Mouse (Mus musculus): Measurements from ENCODE around the gene Tent4b.

Gene Tent4b

GRCm38 (mm10) chr8:88279670-88280069 is 80.7 kb downstream of the Tent4b start:
- no peak for TF ChIP-seq POU5F1 (IDR thresholded peaks at IDR 0.05; ENCODE audit: borderline replicate concordance, low read length)
- TF ChIP-seq NANOG (IDR thresholded peaks at IDR 0.05; ENCODE audit: borderline replicate concordance, low read length), result no peak
- peaks cover 33% of the 10 kb centered on the region for H3K27me3 ChIP-seq (ENCODE audit: insufficient read depth, low read length)

GRCm38 (mm10) chr8:88280904-88281303 is 81.9 kb downstream of the Tent4b start:
- Histone ChIP-seq H3K4me1 (replicated peaks; ENCODE audit: low read depth, low read length) (peaks cover 14% of the 10 kb centered on the region), H3K27me3 (ENCODE audit: insufficient read depth, low read length) (peaks cover 28% of the 10 kb centered on the region), H3K4me3 (replicated peaks; ENCODE audit: low read length) (no peak overlapping the region), H3K9me3 (ENCODE audit: low read length) (no peaks in the 10 kb centered on the region), H3K36me3 (ENCODE audit: insufficient read depth, low read length) (no peaks in the 10 kb centered on the region)
- TF ChIP-seq CTCF (conservative IDR thresholded peaks at IDR 0.05; ENCODE audit: low read length) (no peak), NANOG (IDR thresholded peaks at IDR 0.05; ENCODE audit: borderline replicate concordance, low read length) (no peak), POU5F1 (IDR thresholded peaks at IDR 0.05; ENCODE audit: borderline replicate concordance, low read length) (no peak)

More at GRCm38 (mm10) chr8:88279670-88280069, 80.7 kb downstream of the Tent4b start:
- H3K4me3 ChIP-seq (replicated peaks; ENCODE audit: low read length), result no peak overlapping the region
- H3K9me3 ChIP-seq (ENCODE audit: low read length), result no peaks in the 10 kb centered on the region
- H3K4me1 ChIP-seq (replicated peaks; ENCODE audit: low read depth, low read length), result peaks cover 2% of the 10 kb centered on the region; the same call in 1 of the 2 replicates
- H3K36me3 ChIP-seq (ENCODE audit: insufficient read depth, low read length), result no peaks in the 10 kb centered on the region

- TF ChIP-seq NANOG (IDR thresholded peaks at IDR 0.05; ENCODE audit: borderline replicate concordance, low read length), result no peak
- TF ChIP-seq CTCF (conservative IDR thresholded peaks at IDR 0.05; ENCODE audit: low read length), result no peak
- no peak for TF ChIP-seq POU5F1 (IDR thresholded peaks at IDR 0.05; ENCODE audit: borderline replicate concordance, low read length)
- Histone ChIP-seq H3K9me3 (ENCODE audit: low read length) (no peaks in the 10 kb centered on the region), H3K4me3 (replicated peaks; ENCODE audit: low read length) (no peak overlapping the region), H3K27me3 (ENCODE audit: insufficient read depth, low read length) (peaks cover 23% of the 10 kb centered on the region), H3K4me1 (replicated peaks; ENCODE audit: low read depth, low read length) (peaks cover 18% of the 10 kb centered on the region), H3K36me3 (ENCODE audit: insufficient read depth, low read length) (no peaks in the 10 kb centered on the region)
Measured at GRCm38 (mm10) chr8:88282684-88283083, 83.7 kb downstream of the Tent4b start.

GRCm38 (mm10) chr8:88283243-88284115 is 84.5 kb downstream of the Tent4b start:
- Histone ChIP-seq H3K9me3 (ENCODE audit: low read length) (no peaks in the 10 kb centered on the region), H3K4me1 (replicated peaks; ENCODE audit: low read depth, low read length) (peaks cover 18% of the 10 kb centered on the region), H3K4me3 (replicated peaks; ENCODE audit: low read length) (no peak overlapping the region), H3K27me3 (ENCODE audit: insufficient read depth, low read length) (peaks cover 31% of the 10 kb centered on the region), H3K36me3 (ENCODE audit: insufficient read depth, low read length) (no peaks in the 10 kb centered on the region)
- TF ChIP-seq CTCF (conservative IDR thresholded peaks at IDR 0.05; ENCODE audit: low read length), result no peak
- no peak for TF ChIP-seq POU5F1 (IDR thresholded peaks at IDR 0.05; ENCODE audit: borderline replicate concordance, low read length)
- no peak for TF ChIP-seq NANOG (IDR thresholded peaks at IDR 0.05; ENCODE audit: borderline replicate concordance, low read length)

- H3K9me3 ChIP-seq (ENCODE audit: low read length), result no peaks in the 10 kb centered on the region
- TF ChIP-seq NANOG (IDR thresholded peaks at IDR 0.05; ENCODE audit: borderline replicate concordance, low read length) (no peak), CTCF (conservative IDR thresholded peaks at IDR 0.05; ENCODE audit: low read length) (no peak), POU5F1 (IDR thresholded peaks at IDR 0.05; ENCODE audit: borderline replicate concordance, low read length) (no peak)
- H3K36me3 ChIP-seq (ENCODE audit: insufficient read depth, low read length), result no peaks in the 10 kb centered on the region
- peaks cover 25% of the 10 kb centered on the region for H3K27me3 ChIP-seq (ENCODE audit: insufficient read depth, low read length)
- H3K4me1 ChIP-seq (replicated peaks; ENCODE audit: low read depth, low read length), result peaks cover 24% of the 10 kb centered on the region
- no peak overlapping the region for H3K4me3 ChIP-seq (replicated peaks; ENCODE audit: low read length)
Measured at GRCm38 (mm10) chr8:88284738-88285137, 85.7 kb downstream of the Tent4b start.

GRCm38 (mm10) chr8:88285469-88286356 is 86.7 kb downstream of the Tent4b start:
- no peaks in the 10 kb centered on the region for H3K36me3 ChIP-seq (ENCODE audit: insufficient read depth, low read length)
- no peak for TF ChIP-seq CTCF (conservative IDR thresholded peaks at IDR 0.05; ENCODE audit: low read length)
- no peak for TF ChIP-seq POU5F1 (IDR thresholded peaks at IDR 0.05; ENCODE audit: borderline replicate concordance, low read length)
- TF ChIP-seq NANOG (IDR thresholded peaks at IDR 0.05; ENCODE audit: borderline replicate concordance, low read length), result no peak
- H3K4me3 ChIP-seq (replicated peaks; ENCODE audit: low read length), result no peak overlapping the region
- peaks cover 28% of the 10 kb centered on the region for H3K27me3 ChIP-seq (ENCODE audit: insufficient read depth, low read length)
- H3K9me3 ChIP-seq (ENCODE audit: low read length), result no peaks in the 10 kb centered on the region
- H3K4me1 ChIP-seq (replicated peaks; ENCODE audit: low read depth, low read length), result peaks cover 24% of the 10 kb centered on the region

- H3K27me3 ChIP-seq (ENCODE audit: insufficient read depth, low read length), result peaks cover 29% of the 10 kb centered on the region
- no peaks in the 10 kb centered on the region for H3K9me3 ChIP-seq (ENCODE audit: low read length)
- H3K4me3 ChIP-seq (replicated peaks; ENCODE audit: low read length), result no peak overlapping the region
- TF ChIP-seq POU5F1 (IDR thresholded peaks at IDR 0.05; ENCODE audit: borderline replicate concordance, low read length), result no peak
- H3K36me3 ChIP-seq (ENCODE audit: insufficient read depth, low read length), result no peaks in the 10 kb centered on the region
- peaks cover 24% of the 10 kb centered on the region for H3K4me1 ChIP-seq (replicated peaks; ENCODE audit: low read depth, low read length)
Measured at GRCm38 (mm10) chr8:88286421-88286960, 87.5 kb downstream of the Tent4b start.

- H3K36me3 ChIP-seq (ENCODE audit: insufficient read depth, low read length), result no peaks in the 10 kb centered on the region
- H3K9me3 ChIP-seq (ENCODE audit: low read length), result no peaks in the 10 kb centered on the region
- peak overlapping the region; percentile 46 for H3K4me3 ChIP-seq (replicated peaks; ENCODE audit: low read length)
Measured at GRCm38 (mm10) chr8:88288622-88289242, 89.7 kb downstream of the Tent4b start.

More at GRCm38 (mm10) chr8:88288622-88289242, 89.7 kb downstream of the Tent4b start:
- Histone ChIP-seq H3K27me3 (ENCODE audit: insufficient read depth, low read length) (peaks cover 30% of the 10 kb centered on the region), H3K4me1 (replicated peaks; ENCODE audit: low read depth, low read length) (peaks cover 24% of the 10 kb centered on the region)
- no peak for TF ChIP-seq POU5F1 (IDR thresholded peaks at IDR 0.05; ENCODE audit: borderline replicate concordance, low read length)
- TF ChIP-seq NANOG (IDR thresholded peaks at IDR 0.05; ENCODE audit: borderline replicate concordance, low read length), result no peak
- no peak for TF ChIP-seq CTCF (conservative IDR thresholded peaks at IDR 0.05; ENCODE audit: low read length)
